Mouse (Mus musculus): Measurements from ENCODE around the gene Mtif3. TPM values are rescaled to one million over a fixed set of nuclear protein-coding genes. Genes with fewer than 3 reads are reported as not detected.

The Mtif3 gene
- polyA plus RNA-seq, 1 experiment from 2014 or later: 25.9 TPM

DNA sequence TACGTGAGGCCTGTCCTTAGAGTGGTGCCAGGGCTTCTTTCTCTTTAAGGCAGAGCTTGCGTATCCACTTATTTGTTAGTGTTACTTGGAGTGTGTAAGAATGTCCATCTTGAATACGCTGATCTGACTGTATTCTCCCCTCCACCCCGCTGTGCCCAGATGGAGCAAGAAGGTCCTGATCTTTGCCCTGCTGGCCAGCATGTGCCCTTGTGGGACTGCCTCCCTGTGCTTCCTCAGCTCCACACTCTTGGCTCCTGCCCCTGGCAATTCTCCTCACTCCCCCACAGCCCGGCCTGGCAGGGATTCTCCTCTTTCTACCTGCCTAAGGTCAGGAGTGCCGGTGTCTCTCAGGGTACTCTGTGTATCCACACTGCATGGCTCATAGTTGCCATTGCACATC, 17.8 kb upstream of the Mtif3 start:
- no peak overlapping the region for H3K9ac ChIP-seq (replicated peaks)
- H3K27ac ChIP-seq: no peak overlapping the region
- 84% methylated on average over 6 of the region's 6 CpGs for WGBS
- H3K9me3 ChIP-seq: no peaks in the 10 kb centered on the region
- H3K4me1 ChIP-seq (replicated peaks): 0 out of 2 replicates have a peak, but pooled peaks cover 3% of the 10 kb centered on the region
- H3K36me3 ChIP-seq: no peaks in the 10 kb centered on the region
- H3K4me2 ChIP-seq (replicated peaks): no peak overlapping the region
- H3K27me3 ChIP-seq: peaks cover 30% of the 10 kb centered on the region
- H3K4me3 ChIP-seq (replicated peaks): no peak overlapping the region
- no peak for ATAC-seq

DNA sequence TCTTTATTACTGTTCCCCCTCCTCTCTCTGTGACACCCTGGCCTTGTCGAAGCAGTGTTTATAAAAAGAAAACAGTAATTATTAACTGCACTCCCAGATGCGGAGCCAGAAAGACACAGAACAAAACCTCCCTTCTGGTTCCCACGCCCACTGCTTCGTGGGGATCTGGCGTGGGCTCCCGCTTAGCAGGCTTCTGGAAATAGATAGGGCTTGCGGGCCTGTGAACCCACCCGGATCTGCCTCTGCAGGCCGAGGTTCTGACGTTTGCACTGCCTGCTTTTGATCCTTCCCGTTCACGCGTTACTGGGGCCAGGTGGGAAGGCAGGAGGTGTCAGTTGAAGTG, 11.2 kb upstream of the Mtif3 start:
- no peaks in the 10 kb centered on the region for H3K9me3 ChIP-seq
- no peak overlapping the region for H3K27ac ChIP-seq
- no peak overlapping the region for H3K4me2 ChIP-seq (replicated peaks)
- H3K4me1 ChIP-seq (replicated peaks): no peaks in the 10 kb centered on the region
- no peak for ATAC-seq
- H3K36me3 ChIP-seq: no peaks in the 10 kb centered on the region
- no peak overlapping the region for H3K4me3 ChIP-seq (replicated peaks)
- H3K27me3 ChIP-seq: 0 out of 2 replicates have a peak, but pooled peaks cover 2% of the 10 kb centered on the region
- H3K9ac ChIP-seq (replicated peaks): no peak overlapping the region
- WGBS: 77% methylated on average over 13 of the region's 13 CpGs

DNA sequence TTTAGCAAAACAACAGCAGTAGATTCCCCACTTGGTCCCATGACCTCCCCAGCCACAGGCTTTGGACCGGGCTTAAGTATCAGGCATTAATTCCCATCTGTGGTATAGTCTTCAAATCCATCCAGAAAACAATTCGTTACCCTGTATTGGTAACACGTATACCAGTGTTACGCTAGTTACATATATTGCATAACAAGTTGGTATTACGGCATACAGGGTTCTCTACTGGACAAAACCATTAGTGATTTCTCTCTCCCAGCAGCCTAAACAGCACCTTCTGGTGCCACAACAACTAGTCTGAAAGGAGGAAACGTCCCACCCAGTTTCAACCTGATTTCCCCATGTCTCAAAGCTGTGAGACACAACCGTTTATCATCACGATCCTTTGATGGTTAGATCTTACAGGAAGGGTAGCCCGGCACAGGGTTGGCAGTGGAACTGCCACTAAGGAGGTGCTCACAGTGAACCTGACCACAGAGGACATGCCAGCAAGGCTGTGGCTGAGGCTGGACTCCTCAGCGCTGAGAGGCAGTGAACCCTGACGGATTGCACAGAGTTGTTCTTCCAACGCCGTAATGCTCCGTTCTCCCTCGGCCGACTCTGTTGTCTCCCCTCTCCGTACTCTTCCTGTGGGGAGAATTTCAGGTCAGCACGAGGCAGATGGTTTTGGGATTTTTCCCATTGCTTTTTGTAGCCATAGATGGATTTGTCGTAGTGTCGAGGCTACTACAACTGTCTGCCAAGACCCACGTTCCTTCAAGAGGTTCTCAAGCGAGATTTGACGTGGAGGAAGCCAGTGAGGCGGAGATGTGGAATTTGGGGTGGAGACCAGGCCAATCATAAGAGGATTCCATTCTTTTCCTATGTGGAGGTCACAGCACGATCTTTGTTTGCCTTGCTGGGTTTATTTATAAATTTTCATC, 10.5 kb upstream of the Mtif3 start:
- H3K9me3 ChIP-seq: no peaks in the 10 kb centered on the region
- H3K9ac ChIP-seq (replicated peaks): no peak overlapping the region
- H3K27me3 ChIP-seq: 0 out of 2 replicates have a peak, but pooled peaks cover 2% of the 10 kb centered on the region
- no peaks in the 10 kb centered on the region for H3K36me3 ChIP-seq
- H3K27ac ChIP-seq: no peak overlapping the region
- H3K4me1 ChIP-seq (replicated peaks): no peaks in the 10 kb centered on the region
- no peak overlapping the region for H3K4me2 ChIP-seq (replicated peaks)
- no peak for ATAC-seq
- WGBS: 79% methylated on average over 25 of the region's 25 CpGs
- H3K4me3 ChIP-seq (replicated peaks): no peak overlapping the region

DNA sequence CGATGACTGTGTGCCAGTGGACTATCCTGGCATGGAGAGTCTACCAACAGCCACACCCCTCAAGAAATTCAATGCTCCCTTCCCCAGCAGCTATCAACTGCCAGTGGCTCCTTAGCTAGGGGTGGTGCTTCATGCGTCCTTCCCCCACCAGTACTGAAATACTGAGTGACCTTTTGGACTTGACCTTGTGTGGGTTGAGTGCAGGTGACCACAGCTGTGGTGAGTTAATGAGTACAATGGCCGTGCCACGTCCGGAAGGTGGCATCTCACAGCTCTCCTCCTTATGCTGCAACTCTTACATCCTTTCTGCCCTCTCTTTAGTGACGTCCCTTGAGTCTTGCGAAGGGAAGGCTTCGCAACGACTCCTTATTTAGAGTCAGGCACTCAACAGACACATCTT, 9.8 kb upstream of the Mtif3 start:
- no peaks in the 10 kb centered on the region for H3K36me3 ChIP-seq
- WGBS: 91% methylated on average over 9 of the region's 9 CpGs
- ATAC-seq: no peak

DNA sequence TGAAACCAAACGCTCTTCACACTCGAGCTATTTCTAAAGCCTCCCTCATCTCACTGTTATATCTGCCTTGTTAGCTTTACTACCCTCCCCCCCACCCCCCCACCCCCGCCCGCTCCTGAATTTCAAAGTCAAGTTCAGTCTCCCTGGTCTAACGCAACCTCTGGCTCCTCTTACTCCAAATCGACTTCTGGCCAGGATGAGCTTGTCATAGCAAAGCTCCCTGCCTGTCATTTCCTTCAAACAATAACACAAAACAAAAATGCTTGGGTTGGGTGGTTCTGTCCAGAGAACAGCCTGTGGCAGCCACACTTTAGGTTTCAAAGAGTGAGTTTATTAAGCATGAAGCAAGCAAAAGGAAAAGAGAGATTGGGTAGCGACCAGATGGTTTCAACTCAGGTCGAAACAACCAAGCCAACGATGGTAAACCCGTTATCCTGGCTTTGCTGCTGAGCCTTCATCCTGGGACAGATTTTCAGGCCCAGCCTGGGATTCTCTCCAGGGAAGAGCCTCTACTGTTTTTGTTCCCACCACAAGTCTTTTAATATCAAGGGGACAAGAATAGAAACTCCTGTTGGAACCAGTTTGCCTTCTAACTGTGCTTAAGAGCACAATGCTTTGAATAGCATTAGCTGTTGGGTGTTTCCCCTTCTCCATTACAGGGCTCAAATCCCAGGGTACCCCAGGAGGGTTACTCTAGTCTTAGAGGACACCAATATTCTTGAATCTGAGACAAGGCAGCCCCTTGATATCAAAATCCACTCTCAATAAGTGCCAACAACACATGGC, 8.4 kb upstream of the Mtif3 start:
- WGBS: 68% methylated on average over 10 of the region's 10 CpGs
- no peaks in the 10 kb centered on the region for H3K4me1 ChIP-seq (replicated peaks)
- no peak for ATAC-seq
- no peak overlapping the region for H3K4me3 ChIP-seq (replicated peaks)
- H3K9me3 ChIP-seq: no peaks in the 10 kb centered on the region
- no peaks in the 10 kb centered on the region for H3K36me3 ChIP-seq
- no peak overlapping the region for H3K4me2 ChIP-seq (replicated peaks)
- no peak overlapping the region for H3K27ac ChIP-seq
- H3K9ac ChIP-seq (replicated peaks): no peak overlapping the region
- 0 out of 2 replicates have a peak, but pooled peaks cover 2% of the 10 kb centered on the region for H3K27me3 ChIP-seq

More for the DNA sequence above, 9.8 kb upstream of the Mtif3 start:
- Histone ChIP-seq H3K9ac (replicated peaks) (no peak overlapping the region), H3K27ac (no peak overlapping the region), H3K27me3 (0 out of 2 replicates have a peak, but pooled peaks cover 2% of the 10 kb centered on the region), H3K9me3 (no peaks in the 10 kb centered on the region), H3K4me3 (replicated peaks) (no peak overlapping the region), H3K4me2 (replicated peaks) (no peak overlapping the region), H3K4me1 (replicated peaks) (no peaks in the 10 kb centered on the region)

DNA sequence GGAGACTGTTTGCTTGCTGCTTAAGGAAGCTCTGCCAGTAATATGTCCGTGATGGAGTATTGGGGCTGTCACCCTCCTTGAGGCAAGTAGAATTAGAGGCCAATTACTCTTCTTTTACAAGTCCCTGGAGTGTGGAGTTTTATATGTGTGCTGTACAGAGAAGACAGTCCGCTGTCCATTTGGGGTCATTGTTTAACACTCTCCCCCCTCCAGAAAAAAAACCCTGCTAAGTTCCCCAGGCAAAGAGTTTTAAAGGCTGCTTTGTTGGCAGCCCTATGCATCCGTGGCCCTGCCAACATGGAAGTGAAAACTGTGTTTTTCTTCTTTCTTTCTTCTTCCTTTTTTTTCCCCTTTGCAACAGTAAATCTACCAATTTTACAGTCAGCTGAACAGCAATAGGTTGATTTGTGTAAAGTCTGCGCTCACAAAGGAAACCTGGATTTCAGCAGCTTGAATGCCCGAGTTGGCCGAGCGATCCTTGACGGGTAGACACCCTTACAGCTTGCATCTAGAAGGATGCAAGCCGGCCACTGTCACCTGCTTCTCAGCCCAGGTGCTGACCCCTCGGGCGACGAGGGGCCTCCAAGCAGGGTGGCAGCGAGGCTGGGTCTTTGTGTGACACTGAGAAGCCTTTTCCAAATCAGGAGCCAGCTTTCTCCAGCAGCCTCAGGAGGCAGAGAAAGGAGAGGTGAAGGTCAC, 5.2 kb upstream of the Mtif3 start:
- Histone ChIP-seq H3K9me3 (no peaks in the 10 kb centered on the region), H3K27me3 (0 out of 2 replicates have a peak, but pooled peaks cover 2% of the 10 kb centered on the region), H3K9ac (replicated peaks) (peak overlapping the region; percentile 46; the same call in 1 of the 2 replicates), H3K36me3 (no peaks in the 10 kb centered on the region), H3K4me2 (replicated peaks) (no peak overlapping the region), H3K4me3 (replicated peaks) (no peak overlapping the region), H3K27ac (no peak overlapping the region), H3K4me1 (replicated peaks) (no peaks in the 10 kb centered on the region)
- no peak for ATAC-seq
- 41% methylated on average over 13 of the region's 13 CpGs for WGBS

DNA sequence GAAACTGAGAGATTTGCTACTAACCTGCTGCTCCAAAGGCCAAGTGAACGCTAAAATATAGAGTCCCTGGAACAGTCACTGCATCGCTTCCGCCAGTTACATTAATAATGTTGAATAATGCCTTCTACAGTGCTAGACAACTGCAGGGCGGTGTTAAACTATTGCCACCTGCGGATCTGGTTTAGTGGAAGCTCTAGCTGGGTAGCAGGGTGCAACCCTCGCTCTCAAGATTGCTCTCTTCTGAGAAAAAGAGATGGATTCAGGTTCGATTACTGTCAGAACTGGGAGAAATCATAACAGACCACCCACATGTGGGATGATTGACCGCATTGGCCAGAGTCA, 308 bp upstream of the Mtif3 start:
- peak overlapping the region; percentile 90 for H3K4me3 ChIP-seq (replicated peaks)
- H3K9ac ChIP-seq (replicated peaks): peak overlapping the region; percentile 32
- peaks cover 12% of the 10 kb centered on the region for H3K36me3 ChIP-seq
- ATAC-seq: peak; percentile 57
- H3K27me3 ChIP-seq: no peaks in the 10 kb centered on the region
- H3K4me2 ChIP-seq (replicated peaks): peak overlapping the region; percentile 81
- 49% methylated on average over 8 of the region's 8 CpGs for WGBS
- no peaks in the 10 kb centered on the region for H3K9me3 ChIP-seq
- H3K27ac ChIP-seq: no peak overlapping the region
- peaks cover 8% of the 10 kb centered on the region for H3K4me1 ChIP-seq (replicated peaks)

DNA sequence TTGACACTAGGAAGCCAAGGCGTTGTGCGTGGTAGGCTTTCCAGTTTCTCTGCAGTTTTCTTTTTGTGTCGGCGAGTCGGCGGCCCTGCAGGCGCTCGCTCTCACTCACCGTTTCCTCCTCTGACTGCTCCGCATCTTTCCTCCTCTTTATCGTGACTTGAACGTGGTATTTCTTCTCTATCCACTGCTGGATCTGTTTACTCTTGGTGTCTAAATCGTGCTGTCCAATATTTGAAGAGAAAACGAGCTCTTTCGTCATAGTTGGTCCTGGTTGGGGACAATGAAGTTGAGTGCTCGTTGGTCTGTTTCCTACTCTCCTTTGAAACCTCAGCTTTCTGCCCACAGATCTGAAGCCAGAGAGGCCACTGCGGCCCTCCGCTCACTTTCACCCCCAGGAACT, 6.9 kb downstream of the Mtif3 start:
- Histone ChIP-seq H3K9ac (replicated peaks) (no peak overlapping the region), H3K4me3 (replicated peaks) (no peak overlapping the region), H3K4me1 (replicated peaks) (no peaks in the 10 kb centered on the region), H3K27me3 (no peaks in the 10 kb centered on the region), H3K9me3 (no peaks in the 10 kb centered on the region), H3K27ac (no peak overlapping the region), H3K4me2 (replicated peaks) (no peak overlapping the region), H3K36me3 (peaks cover 82% of the 10 kb centered on the region)
- ATAC-seq: no peak
- 91% methylated on average over 18 of the region's 18 CpGs for WGBS

DNA sequence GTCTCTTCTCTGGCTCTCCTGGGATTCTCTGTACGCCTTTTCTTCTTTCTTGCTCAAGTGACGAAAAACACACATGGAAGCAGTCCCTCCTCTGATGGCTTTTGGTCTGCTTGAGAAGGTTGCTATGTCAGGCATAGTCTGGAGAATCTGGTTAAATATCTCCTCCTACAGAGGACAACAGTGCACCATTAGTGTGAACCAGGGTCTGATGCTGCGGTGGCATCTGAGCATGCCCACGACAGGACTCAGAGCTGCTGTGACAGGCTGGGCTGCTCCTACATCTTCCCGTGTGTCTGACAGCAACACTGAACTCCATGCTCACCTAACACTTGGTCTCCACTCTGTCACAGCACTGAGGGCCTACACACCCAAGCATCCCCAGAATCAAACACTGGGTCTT, 7.9 kb downstream of the Mtif3 start:
- no peaks in the 10 kb centered on the region for H3K27me3 ChIP-seq
- no peak overlapping the region for H3K27ac ChIP-seq
- H3K4me3 ChIP-seq (replicated peaks): no peak overlapping the region
- 82% methylated on average over 5 of the region's 5 CpGs for WGBS
- no peaks in the 10 kb centered on the region for H3K9me3 ChIP-seq
- no peak overlapping the region for H3K4me2 ChIP-seq (replicated peaks)
- no peak for ATAC-seq
- H3K4me1 ChIP-seq (replicated peaks): no peaks in the 10 kb centered on the region
- no peak overlapping the region for H3K9ac ChIP-seq (replicated peaks)
- peaks cover 88% of the 10 kb centered on the region for H3K36me3 ChIP-seq

DNA sequence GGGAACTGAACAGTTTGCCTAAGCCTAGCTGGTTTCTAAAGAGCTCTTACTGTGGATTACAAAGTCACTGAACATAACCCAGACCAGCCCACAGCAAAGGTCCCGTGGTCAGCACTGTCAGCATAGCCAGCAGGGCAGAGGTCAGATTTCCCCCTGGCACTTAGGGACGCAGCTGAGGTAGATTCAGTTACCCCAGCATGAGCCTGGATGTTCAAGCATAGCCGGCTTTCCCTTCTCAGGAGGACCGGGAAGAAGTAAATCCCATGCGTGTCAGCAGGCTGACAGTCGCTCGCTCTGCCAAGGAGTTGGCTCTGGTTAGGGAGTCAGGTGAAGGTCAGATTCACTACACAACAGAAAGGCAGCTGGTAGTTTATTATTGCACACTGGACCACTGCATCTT, 9.0 kb downstream of the Mtif3 start:
- peaks cover 87% of the 10 kb centered on the region for H3K36me3 ChIP-seq
- no peak overlapping the region for H3K27ac ChIP-seq
- WGBS: 92% methylated on average over 7 of the region's 7 CpGs
- H3K4me3 ChIP-seq (replicated peaks): no peak overlapping the region
- H3K9me3 ChIP-seq: no peaks in the 10 kb centered on the region
- no peaks in the 10 kb centered on the region for H3K27me3 ChIP-seq
- H3K4me1 ChIP-seq (replicated peaks): peaks cover 7% of the 10 kb centered on the region
- H3K9ac ChIP-seq (replicated peaks): no peak overlapping the region
- ATAC-seq: no peak
- H3K4me2 ChIP-seq (replicated peaks): no peak overlapping the region

DNA sequence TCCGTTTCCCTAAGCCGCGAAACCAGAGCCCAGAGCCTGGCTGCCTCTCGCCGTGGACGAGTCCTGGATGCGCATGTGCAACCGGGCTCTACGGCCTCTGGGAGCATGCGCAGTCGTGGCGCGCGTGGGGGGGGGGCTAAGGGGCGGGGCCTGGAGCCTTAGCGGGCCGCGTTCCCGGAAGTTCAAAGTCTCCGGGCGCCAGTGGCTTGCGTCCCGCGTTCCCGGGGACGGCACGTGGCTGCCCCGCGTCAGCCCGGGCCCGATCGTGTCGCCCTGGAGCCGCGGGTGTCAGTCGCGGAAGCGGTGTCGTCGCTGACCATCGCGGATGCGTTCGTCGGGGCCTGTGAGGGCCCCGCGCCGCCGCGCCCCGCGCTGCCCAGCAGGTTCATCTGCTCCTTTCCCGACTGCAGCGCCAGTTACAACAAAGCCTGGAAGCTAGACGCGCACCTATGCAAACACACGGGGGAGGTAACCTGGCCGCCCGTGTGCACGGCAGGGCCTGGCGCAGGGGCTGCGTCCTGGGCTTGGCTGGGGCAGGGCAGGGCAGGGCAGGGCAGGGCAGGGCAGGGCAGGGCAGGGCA, 15.0 kb downstream of the Mtif3 start, which contains the start of gene Gtf3a:
TSS of gene Gtf3a (plus strand) at position 150 of the 581 bp plus-strand sequence.
- WGBS: under 1% methylated on average over 61 of the region's 62 CpGs

More for the DNA sequence above, 15.0 kb downstream of the Mtif3 start, which contains the start of gene Gtf3a:
- Histone ChIP-seq H3K27ac (peak within 1 kb of the TSS; percentile 61), H3K4me3 (replicated peaks) (peak within 1 kb of the TSS; percentile 81), H3K9me3 (no peaks in the 10 kb centered on the region; the same call in 1 of the 2 replicates), H3K4me2 (replicated peaks) (peak within 1 kb of the TSS; percentile 94), H3K36me3 (peaks cover 29% of the 10 kb centered on the region), H3K27me3 (0 out of 2 replicates have a peak, but pooled peaks cover 5% of the 10 kb centered on the region), H3K4me1 (replicated peaks) (peaks cover 14% of the 10 kb centered on the region), H3K9ac (replicated peaks) (peak within 1 kb of the TSS; percentile 85)
- ATAC-seq: peak; percentile 94
